Mouse (Mus musculus) midbrain, embryonic 11.5 days (tissue): ENCODE data around the gene Ttc39b. TPM values are rescaled to one million over a fixed set of nuclear protein-coding genes. Genes with fewer than 3 reads are reported as not detected.

Experiments
- ATAC-seq: fragments of 200-750 bp; cut with Nextera tagmentation; 2 replicates; pipeline ENCODE4 v1.8.0; 2017; ENCODE audit warnings: moderate TSS enrichment, moderate library complexity; ENCODE audit not compliant: low FRiP score
- DNase-seq: peaks from one replicate; pipeline ENCODE4 v3.0.0; 2015; ENCODE audit warnings: low spot score; ENCODE audit errors: missing footprints
- H3K27ac ChIP-seq: fragments of 300-500 bp; sonication (generic); 2 replicates; pipeline ENCODE4 v1.5.1; 2014; ENCODE audit warnings: low read depth, low read length
- H3K27me3 ChIP-seq: fragments of 300-500 bp; sonication (generic); 2 replicates; pipeline ENCODE4 v1.6.1; 2014; ENCODE audit warnings: mild to moderate bottlenecking, low read length, moderate library complexity, mixed read lengths; ENCODE audit not compliant: control insufficient read depth, insufficient read depth
- H3K36me3 ChIP-seq: fragments of 300-500 bp; sonication (generic); 2 replicates; pipeline ENCODE4 v1.6.1; 2014; ENCODE audit warnings: mild to moderate bottlenecking, low read length, moderate library complexity, mixed read lengths; ENCODE audit not compliant: control insufficient read depth, insufficient read depth
- H3K4me1 ChIP-seq: fragments of 300-500 bp; sonication (generic); 2 replicates; pipeline ENCODE4 v1.6.1; 2014; ENCODE audit warnings: low read length; ENCODE audit not compliant: control insufficient read depth, insufficient read depth
- H3K4me2 ChIP-seq: fragments of 300-500 bp; sonication (generic); 2 replicates; pipeline ENCODE4 v1.6.1; 2014; ENCODE audit warnings: mild to moderate bottlenecking, moderate library complexity
- H3K4me3 ChIP-seq: fragments of 300-500 bp; sonication (generic); 2 replicates; pipeline ENCODE4 v1.5.1; 2014; ENCODE audit warnings: low read depth, low read length
- H3K9ac ChIP-seq: fragments of 300-500 bp; sonication (generic); 2 replicates; pipeline ENCODE4 v1.6.1; 2014; ENCODE audit warnings: low read length
- H3K9me3 ChIP-seq: fragments of 300-500 bp; sonication (generic); 2 replicates; pipeline ENCODE4 v1.6.1; 2016; ENCODE audit warnings: low read length; ENCODE audit not compliant: control insufficient read depth
- WGBS: fragments of 180-500 bp; shearing (Covaris S2); extraction: QIAGEN DNeasy Blood & Tissue Kit; methylation state at CpG from one replicate; pipeline ENCODE4 v1.1.7; 2014; 5-methylcytosine and 5-hydroxymethylcytosine counted together
- polyA plus RNA-seq: library from polyadenylated mRNA; unstranded; fragments of >200 nt; fragmentation: Nextera tagmentation; extraction: Ambion mirVana; gene quantifications from 2 replicates; pipeline ENCODE4 v1.2.1, GENCODE M21; 2014

The Ttc39b gene
- polyA plus RNA-seq, 1 experiment from 2014 or later = 1.9 TPM

DNA sequence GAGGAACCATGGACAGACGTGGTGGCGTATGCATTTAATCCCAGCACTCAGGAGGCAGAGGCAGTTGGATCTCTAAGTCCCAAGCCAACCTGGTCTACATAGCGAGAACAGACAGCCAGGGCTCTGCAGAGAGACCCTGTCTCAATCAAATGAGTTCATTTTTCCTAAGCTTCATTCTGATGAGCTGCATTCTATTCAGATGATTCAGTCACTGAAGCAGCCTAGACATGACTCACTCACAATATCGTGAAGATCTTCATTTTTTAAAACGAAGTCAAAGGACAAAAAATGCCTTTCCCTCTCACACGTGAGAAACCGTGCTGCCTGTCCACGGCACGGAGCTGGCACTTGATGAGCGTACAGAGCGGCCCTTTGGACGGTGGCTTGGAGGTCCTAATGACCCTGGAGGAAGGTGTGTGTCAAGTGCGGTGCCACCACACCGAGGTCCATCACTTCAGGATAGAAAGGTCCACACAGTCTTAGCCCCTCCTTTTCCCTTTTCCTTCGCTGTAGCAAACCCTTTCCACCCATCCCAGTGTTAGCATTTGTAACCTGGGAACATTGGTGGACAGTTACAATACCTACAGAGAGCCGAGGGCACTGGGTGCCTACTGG is 21.8 kb downstream of the Ttc39b start:
- Histone ChIP-seq H3K4me1 (no peaks in the 10 kb centered on the region), H3K9ac (no peak overlapping the region), H3K4me2 (no peak overlapping the region), H3K9me3 (no peaks in the 10 kb centered on the region), H3K36me3 (no peaks in the 10 kb centered on the region), H3K4me3 (no peak overlapping the region), H3K27me3 (no peaks in the 10 kb centered on the region), H3K27ac (no peak overlapping the region)
- peak; percentile 59 for DNase-seq
- 95% methylated on average over 16 of the region's 16 CpGs for WGBS
- ATAC-seq = no peak

DNA sequence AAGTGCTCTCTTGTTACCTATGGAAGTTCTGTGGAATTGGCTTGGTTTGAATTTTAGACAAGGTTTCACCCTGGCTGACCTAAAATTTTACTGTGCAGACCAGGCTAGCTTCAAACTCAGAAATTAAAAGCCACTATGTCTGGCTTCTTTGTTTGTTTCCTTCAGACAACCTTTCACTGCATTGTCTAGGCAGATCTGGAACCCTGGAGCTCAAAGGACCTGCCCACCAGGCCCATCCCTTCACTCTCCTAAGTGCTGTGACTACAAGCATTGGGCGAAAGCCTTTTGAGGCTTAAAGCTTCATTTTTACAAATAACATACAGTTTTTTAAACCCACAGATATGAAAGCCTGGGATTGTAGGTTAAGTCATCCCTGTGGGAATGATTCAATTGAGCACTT is 22.3 kb downstream of the Ttc39b start:
- H3K27ac ChIP-seq = no peak overlapping the region
- no peaks in the 10 kb centered on the region for H3K4me1 ChIP-seq
- H3K36me3 ChIP-seq = no peaks in the 10 kb centered on the region
- no peaks in the 10 kb centered on the region for H3K27me3 ChIP-seq
- H3K9me3 ChIP-seq = no peaks in the 10 kb centered on the region
- no peak overlapping the region for H3K4me3 ChIP-seq
- no peak overlapping the region for H3K9ac ChIP-seq
- ATAC-seq (no peak), DNase-seq (no peak)
- H3K4me2 ChIP-seq = no peak overlapping the region
- 97% methylated on average over 1 of the region's 1 CpGs for WGBS

DNA sequence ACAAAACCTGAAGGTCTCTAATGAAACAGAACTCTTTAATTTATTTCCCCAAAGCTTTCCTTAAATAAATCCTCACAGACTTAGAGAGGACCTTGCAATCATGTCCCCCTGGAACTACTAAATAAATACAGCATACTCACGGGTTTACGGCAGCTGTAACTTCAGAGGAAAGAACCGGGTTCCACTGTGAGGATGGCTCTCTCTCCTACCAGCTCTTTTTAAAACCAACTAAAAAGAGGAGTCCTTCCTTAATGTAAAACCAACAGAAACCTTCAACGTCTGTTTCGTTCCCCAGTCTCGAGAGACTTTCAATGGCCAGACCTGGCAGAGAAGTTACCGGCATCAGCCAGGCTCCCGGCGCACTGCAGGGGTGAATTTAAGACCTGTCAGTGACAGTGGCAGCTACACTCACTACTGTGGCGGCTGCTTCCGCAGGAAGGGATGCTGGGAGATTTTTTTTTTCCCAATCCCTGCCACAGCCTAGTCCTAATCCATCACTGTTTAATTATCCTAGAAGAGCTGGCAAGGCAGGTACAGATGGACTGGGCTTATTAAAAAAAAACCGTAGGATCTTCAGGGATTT is 39.2 kb downstream of the Ttc39b start:
- Histone ChIP-seq H3K36me3 (no peaks in the 10 kb centered on the region), H3K9me3 (no peaks in the 10 kb centered on the region), H3K4me3 (peak overlapping the region; percentile 40), H3K4me2 (peak overlapping the region; percentile 66), H3K4me1 (no peaks in the 10 kb centered on the region), H3K9ac (peak overlapping the region; percentile 55), H3K27ac (no peak overlapping the region), H3K27me3 (no peaks in the 10 kb centered on the region)
- DNase-seq (peak; percentile 95), ATAC-seq (peak; percentile 67; the same call in 1 of the 2 replicates)
- WGBS = 4% methylated on average over 12 of the region's 12 CpGs

DNA sequence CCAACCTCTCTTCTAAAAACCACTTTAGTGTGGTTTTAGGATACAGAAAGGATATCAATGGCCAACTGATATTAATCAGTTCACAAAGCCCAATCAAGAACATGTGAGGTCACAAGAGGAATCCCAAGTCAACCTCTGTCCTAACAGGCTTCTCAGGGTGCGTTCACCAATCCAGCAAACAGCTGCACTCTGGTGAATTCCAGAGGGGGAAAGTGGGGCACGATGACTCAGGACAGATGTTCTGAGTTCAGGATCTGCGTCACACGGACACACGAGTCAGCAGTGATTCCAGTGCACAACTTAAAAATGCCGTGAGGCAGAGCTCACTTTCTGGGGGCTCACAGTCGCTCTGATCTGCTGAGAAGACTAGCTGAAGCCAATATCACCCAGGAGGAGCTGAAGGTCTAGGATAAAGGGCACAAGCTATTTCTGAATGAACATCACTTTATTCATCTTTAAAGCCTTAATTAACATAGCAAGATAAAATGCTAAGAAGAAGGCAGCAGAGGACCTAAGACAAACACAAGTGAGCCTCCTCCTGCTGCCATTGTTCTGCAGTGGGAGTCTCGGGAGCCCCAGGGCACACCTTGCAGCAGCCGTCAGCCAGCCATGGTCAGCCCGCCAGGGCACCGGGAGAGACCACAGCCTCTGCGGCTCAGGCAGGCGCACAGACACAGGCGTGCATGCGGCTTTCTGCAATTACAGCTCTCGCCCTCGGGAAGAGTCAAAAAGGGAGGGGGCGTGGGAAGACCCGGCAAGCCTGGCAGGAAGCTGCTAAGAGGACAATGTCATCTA is 39.9 kb downstream of the Ttc39b start:
- Histone ChIP-seq H3K9ac (peak overlapping the region; percentile 55), H3K4me1 (no peaks in the 10 kb centered on the region), H3K27ac (no peak overlapping the region), H3K4me2 (peak overlapping the region; percentile 66), H3K27me3 (no peaks in the 10 kb centered on the region), H3K4me3 (peak overlapping the region; percentile 40), H3K9me3 (no peaks in the 10 kb centered on the region), H3K36me3 (no peaks in the 10 kb centered on the region)
- DNase-seq (no peak), ATAC-seq (peak; percentile 90)
- 20% methylated on average over 19 of the region's 19 CpGs for WGBS

DNA sequence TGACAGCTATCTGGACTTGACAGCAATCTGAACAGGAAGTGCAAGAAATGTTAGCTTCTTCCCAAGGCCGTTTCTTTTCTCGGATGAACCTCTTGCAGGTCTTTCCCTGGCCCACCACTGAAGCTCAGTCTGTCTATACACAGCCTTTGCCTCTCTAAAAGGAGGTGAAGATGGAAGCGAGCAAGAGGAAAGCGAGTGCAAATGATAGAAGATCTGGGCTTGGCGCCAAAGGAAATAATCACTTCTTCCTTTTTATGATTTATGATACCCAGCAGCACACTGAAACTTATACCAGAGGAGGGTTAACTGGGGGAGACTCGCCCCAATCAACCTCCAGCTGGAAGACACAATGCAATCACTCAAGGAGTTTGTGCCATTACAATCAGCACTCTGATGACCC is 41.6 kb downstream of the Ttc39b start:
- no peak for ATAC-seq
- no peak overlapping the region for H3K4me3 ChIP-seq
- H3K4me1 ChIP-seq = no peaks in the 10 kb centered on the region
- no peak overlapping the region for H3K4me2 ChIP-seq
- WGBS = 85% methylated on average over 6 of the region's 6 CpGs
- no peak for DNase-seq
- H3K27ac ChIP-seq = no peak overlapping the region
- H3K36me3 ChIP-seq = no peaks in the 10 kb centered on the region
- no peak overlapping the region for H3K9ac ChIP-seq
- no peaks in the 10 kb centered on the region for H3K9me3 ChIP-seq
- H3K27me3 ChIP-seq = no peaks in the 10 kb centered on the region

DNA sequence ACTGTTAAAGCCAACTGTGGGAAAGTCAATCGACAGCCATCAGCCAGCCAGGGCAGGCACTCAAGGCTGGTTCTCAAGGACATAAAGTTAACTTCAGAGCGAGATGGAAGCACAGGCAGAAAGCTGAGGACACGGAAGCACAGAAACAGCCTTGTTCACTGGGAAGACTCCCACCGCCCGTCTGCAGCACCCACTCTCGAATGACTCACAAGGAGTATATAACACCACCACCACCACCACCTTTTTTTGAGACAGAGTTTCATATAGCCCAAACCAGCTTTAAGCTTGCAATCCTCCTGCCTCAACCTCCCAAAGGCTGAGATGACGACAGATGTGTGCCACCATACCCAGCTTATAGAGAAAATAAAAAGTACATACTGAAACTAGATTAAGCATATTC is 44.8 kb downstream of the Ttc39b start:
- Histone ChIP-seq H3K36me3 (no peaks in the 10 kb centered on the region), H3K4me2 (no peak overlapping the region), H3K27ac (no peak overlapping the region), H3K9ac (no peak overlapping the region), H3K4me1 (no peaks in the 10 kb centered on the region), H3K27me3 (no peaks in the 10 kb centered on the region), H3K4me3 (no peak overlapping the region), H3K9me3 (no peaks in the 10 kb centered on the region)
- ATAC-seq (no peak), DNase-seq (no peak)
- WGBS = 90% methylated on average over 7 of the region's 7 CpGs

DNA sequence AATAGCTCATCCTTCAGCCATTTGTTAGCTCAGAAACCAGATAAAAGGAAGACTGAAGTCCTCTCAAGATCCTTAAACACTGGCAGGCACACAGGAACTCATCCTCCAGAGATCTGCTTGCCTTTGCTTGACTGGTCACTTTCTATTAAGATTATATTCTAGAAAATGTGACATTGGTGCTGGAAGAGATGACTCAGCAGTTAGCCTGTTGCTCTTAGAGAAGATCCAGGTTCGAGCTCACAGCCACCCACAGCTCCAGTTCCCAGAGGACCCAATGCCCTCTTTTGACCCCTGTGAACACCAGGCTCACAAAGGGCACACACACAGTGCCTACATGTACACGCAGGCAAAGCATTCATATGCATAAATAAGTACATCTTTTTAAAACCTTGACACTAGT is 49.8 kb downstream of the Ttc39b start:
- H3K4me3 ChIP-seq = no peak overlapping the region
- no peak for ATAC-seq
- no peak overlapping the region for H3K4me2 ChIP-seq
- no peak overlapping the region for H3K27ac ChIP-seq
- H3K4me1 ChIP-seq = no peaks in the 10 kb centered on the region
- H3K9me3 ChIP-seq = no peaks in the 10 kb centered on the region
- H3K36me3 ChIP-seq = no peaks in the 10 kb centered on the region
- H3K9ac ChIP-seq = no peak overlapping the region
- no peaks in the 10 kb centered on the region for H3K27me3 ChIP-seq
- DNase-seq = no peak
- WGBS = 63% methylated on average over 2 of the region's 2 CpGs

DNA sequence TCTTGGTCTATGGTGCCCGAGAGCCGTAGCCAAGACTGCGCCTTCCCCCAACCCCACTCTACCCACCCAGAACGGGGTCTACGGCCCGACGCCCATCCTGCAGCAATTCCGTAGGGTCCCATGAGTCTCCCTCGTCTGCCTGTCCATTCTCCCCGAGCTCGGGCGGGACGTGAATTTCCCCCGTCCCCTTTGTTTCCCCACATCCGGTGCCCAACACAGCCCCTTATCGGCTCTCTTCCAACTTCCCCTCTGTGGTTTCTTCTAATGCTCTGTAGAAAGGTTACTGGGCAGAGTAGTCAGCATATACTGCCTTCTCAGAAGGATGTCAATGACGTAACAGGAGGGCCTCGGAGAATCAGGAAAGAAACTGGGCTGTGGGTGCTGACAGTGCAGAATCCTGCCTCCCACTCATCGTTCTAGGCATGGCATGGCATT is 50.4 kb downstream of the Ttc39b start:
- ATAC-seq (no peak), DNase-seq (no peak)
- no peak overlapping the region for H3K4me2 ChIP-seq
- no peaks in the 10 kb centered on the region for H3K9me3 ChIP-seq
- no peaks in the 10 kb centered on the region for H3K27me3 ChIP-seq
- 93% methylated on average over 19 of the region's 19 CpGs for WGBS
- H3K9ac ChIP-seq = no peak overlapping the region
- no peaks in the 10 kb centered on the region for H3K36me3 ChIP-seq
- no peaks in the 10 kb centered on the region for H3K4me1 ChIP-seq
- H3K27ac ChIP-seq = no peak overlapping the region
- no peak overlapping the region for H3K4me3 ChIP-seq

DNA sequence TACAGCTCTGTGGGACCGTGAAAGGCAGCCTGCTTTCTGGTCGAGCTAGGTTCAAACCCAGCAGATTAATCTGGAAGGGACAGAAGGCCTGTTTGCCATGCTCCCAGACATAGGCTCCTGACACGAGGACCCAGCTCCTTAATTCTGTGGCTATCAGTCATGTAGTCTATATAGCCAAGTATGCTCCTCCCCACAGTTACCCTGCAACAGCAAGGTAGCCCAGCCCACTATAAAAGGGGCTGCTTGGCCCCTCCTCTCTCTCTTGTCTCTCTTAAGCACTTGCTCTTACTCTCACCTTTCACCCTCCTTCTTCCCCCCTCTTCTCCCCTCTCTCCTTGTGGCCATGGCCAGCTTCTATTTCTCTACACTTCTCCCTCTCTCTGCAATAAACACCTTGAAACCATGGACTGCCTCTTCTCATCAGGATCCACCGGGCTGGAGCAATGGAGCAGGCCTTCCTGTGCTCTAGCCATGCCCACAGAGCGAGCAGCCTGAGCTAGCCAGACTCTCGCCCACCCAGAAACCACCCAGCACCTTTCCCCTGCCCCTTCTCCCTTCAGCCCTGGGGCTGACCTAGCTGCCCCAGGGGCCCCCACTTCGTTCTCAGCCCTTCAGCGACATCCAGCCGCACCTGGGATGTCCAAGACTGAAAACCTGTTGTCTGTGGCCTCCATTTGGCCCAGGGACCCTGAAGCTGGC is 51.0 kb downstream of the Ttc39b start:
- 82% methylated on average over 9 of the region's 9 CpGs for WGBS

More for the DNA sequence above, 51.0 kb downstream of the Ttc39b start:
- Histone ChIP-seq H3K27me3 (no peaks in the 10 kb centered on the region), H3K9me3 (no peaks in the 10 kb centered on the region), H3K9ac (no peak overlapping the region), H3K36me3 (no peaks in the 10 kb centered on the region), H3K4me2 (no peak overlapping the region), H3K27ac (no peak overlapping the region), H3K4me3 (no peak overlapping the region), H3K4me1 (no peaks in the 10 kb centered on the region)
- ATAC-seq = no peak
- no peak for DNase-seq
